Mouse (Mus musculus): Measurements from ENCODE around the gene Ank3.
"Not testable (repeated sequence)": the region's sequence is repeated elsewhere in the genome, so short reads cannot be mapped to it uniquely, and the experiment has no call there.

Ank3 gene

GRCm38 (mm10) chr10:69398763-69399590 lies at the start of gene Ank3:
Ank3 (plus strand) TSS chr10:69398773.
- DNase-seq = peak; percentile 80

- DNase-seq = no peak
Measured at GRCm38 (mm10) chr10:69351071-69351841, 47.3 kb upstream of the Ank3 start.

GRCm38 (mm10) chr10:69351842-69352211 lies 46.7 kb upstream of the Ank3 start:
- no peak for DNase-seq

- DNase-seq = peak; percentile 99
Measured at GRCm38 (mm10) chr10:69352212-69353085, 46.1 kb upstream of the Ank3 start, which contains the start of gene Cdk1. Cdk1 (minus strand) TSS chr10:69352938.

GRCm38 (mm10) chr10:69353086-69353479 lies 45.5 kb upstream of the Ank3 start:
- DNase-seq = not testable (repeated sequence)

- DNase-seq = no peak
Measured at GRCm38 (mm10) chr10:69359666-69360065, 38.9 kb upstream of the Ank3 start.

- no peak for DNase-seq
Measured at GRCm38 (mm10) chr10:69366208-69366607, 32.4 kb upstream of the Ank3 start.

GRCm38 (mm10) chr10:69366877-69367387 lies 31.6 kb upstream of the Ank3 start:
- DNase-seq = peak; percentile 77

- no peak for DNase-seq
Measured at GRCm38 (mm10) chr10:69369321-69369720, 29.3 kb upstream of the Ank3 start.

GRCm38 (mm10) chr10:69371441-69371840 lies 27.1 kb upstream of the Ank3 start:
- peak; percentile 76 for DNase-seq

- DNase-seq = no peak
Measured at GRCm38 (mm10) chr10:69372061-69372460, 26.5 kb upstream of the Ank3 start.

- DNase-seq = no peak
Measured at GRCm38 (mm10) chr10:69373796-69374550, 24.6 kb upstream of the Ank3 start.

- DNase-seq = peak; percentile 61
Measured at GRCm38 (mm10) chr10:69375154-69375553, 23.4 kb upstream of the Ank3 start.

- DNase-seq = no peak
Measured at GRCm38 (mm10) chr10:69383186-69383585, 15.4 kb upstream of the Ank3 start.

- DNase-seq = peak; percentile 98
Measured at GRCm38 (mm10) chr10:69384640-69385039, 13.9 kb upstream of the Ank3 start.

GRCm38 (mm10) chr10:69385136-69385535 lies 13.4 kb upstream of the Ank3 start:
- DNase-seq = peak; percentile 70

- DNase-seq = no peak
Measured at GRCm38 (mm10) chr10:69386767-69387166, 11.8 kb upstream of the Ank3 start.

- DNase-seq = no peak
Measured at GRCm38 (mm10) chr10:69389511-69389910, 9.1 kb upstream of the Ank3 start.

- peak; percentile 91 for DNase-seq
Measured at GRCm38 (mm10) chr10:69398197-69398762, 293 bp upstream of the Ank3 start.

GRCm38 (mm10) chr10:69399814-69400385 lies 1.3 kb downstream of the Ank3 start:
- DNase-seq = peak; percentile 64

GRCm38 (mm10) chr10:69405431-69405830 lies 6.9 kb downstream of the Ank3 start:
- DNase-seq = no peak

Measured in retina, postnatal 1 day (tissue).